Mouse (Mus musculus) adipocyte (in vitro differentiated cells): ENCODE measurements at regions not wholly inside any gene's neighbourhood (a gene's known extent, or its start where the extent isn't known, plus 50 kb on each side); places are given as distances from the start of the nearest gene placed in this dataset.

Source experiments
- DNase-seq: peaks from one replicate; pipeline ENCODE4 v3.0.0-alpha.2; 2016; ENCODE audit warnings: low spot score

DNA sequence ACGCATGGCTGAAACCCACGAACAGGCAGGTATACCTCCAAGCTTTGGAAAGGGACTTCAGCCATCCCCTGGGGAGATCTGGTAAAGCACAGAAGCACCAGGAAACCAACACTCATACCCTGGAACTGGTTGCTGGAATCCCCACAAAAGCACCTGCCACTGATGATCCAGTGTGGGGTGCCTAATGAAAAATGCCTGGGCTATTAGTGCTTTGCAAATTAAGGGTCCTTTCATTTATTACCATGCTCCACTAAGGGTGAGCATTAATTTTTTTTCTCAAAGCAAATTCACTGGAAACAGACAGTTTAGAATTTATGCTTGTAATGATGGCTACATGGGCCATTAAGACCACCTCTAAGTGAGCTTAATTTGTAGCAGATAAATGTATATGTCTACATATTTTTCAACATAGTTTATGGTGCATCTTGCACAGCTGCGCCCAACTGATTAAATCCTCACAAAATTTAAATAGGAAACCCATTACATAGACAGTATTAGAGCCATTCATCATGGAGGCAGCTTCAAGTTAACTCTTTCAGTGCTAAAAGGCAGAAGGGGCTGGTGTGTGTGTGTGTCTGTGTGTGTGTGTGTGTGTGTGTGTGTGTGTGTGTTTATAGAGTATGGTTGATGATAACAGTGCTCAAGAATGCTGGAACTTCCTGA, 201.8 kb downstream of the Cbln1 start:
- no peak for DNase-seq

DNA sequence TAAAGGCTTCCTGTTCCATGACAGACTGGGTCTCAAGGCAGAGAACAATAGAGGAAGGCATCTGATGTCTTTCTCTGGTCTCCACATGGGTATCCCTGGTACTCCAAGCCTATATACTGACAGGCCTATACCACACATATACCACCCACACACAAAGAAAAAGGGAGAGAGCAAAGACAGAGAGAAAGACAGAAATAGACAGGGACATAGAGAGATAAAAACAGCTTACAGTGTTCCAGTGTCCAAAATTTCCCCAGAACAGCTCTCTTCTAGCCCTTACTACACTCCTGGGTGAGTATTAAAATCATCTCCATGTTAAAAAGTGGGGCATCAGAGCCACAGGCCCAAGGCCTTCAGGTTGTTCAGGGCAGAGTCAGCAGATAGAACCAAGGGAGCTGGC, 204.2 kb downstream of the Cbln1 start:
- DNase-seq = no peak

DNA sequence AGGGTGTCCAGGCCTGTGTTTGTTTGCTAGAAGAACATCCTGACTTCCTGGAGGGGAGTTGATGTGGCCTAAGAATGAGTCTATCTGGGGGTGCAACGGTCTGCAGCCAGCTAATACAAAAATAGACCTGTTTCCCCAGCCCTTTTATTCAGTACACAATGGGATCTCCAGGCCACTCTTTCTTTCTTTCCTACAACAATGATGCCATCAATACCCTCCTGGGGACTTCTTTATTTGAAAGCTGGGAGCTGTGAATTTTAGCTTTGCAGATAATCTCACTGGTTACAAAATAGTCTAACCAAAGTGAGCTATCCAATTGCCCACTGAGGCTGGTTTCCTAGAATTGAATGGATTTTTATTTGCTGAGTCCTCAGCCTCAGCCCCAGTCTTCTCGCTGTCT, 207.4 kb downstream of the Cbln1 start:
- no peak for DNase-seq

DNA sequence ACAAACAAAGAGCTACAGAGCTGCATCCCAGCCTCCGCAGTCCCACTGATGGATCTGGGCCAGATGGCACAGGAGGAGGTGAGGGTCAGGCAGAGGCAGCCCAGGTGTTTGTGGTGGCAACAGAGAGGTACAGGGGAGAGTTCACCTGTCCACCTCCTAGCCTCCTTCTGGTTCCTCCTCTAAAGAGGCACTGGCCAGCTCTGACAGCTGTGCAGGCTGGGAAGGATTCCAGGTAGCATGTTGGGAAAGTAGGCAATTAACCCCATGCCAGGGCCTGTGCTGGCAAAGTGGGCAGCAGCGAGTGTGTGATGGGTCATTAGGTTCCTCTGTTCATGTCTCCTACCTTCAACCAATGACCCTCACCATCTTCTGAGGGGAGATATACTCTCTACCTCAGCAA, 212.1 kb downstream of the Cbln1 start:
- DNase-seq = peak; percentile 12

DNA sequence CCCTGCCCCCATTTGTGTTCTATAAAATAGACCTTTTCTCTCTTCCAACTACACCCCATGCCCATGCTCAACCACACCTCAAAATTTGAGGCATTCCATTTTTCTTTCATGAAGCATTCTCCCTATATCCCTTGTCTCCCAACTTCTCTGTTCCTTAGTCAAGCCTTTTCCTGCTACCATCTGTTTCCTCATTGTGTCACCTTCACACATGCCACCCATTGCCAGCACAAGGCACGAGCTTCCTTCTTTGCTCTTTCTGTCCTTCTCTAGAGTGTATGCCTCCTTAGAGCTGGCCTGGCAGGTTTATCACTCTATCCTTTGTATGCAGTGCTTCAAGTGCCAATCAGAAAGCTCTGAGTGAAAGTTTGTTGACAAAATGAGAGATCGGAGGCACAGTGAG, 229.7 kb downstream of the Cbln1 start:
- no peak for DNase-seq

DNA sequence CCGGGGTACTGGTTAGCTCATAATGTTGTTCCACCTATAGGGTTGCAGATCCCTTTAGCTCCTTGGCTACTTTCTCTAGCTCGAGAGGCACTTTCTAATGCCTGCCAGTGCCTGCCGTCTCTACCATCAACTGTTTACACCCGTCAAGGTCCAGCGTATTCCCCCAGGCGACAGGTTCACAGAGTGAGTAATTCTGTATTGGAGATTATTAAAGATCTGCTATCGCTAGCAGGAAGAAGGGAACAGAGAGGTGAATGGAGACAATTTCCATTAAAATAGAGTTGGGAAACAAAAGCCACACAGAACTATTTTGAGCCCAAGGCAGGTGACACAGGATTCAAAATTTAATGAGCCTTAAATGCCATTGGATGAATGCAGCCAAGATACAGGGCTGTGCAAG, 235.2 kb downstream of the Cbln1 start:
- no peak for DNase-seq

DNA sequence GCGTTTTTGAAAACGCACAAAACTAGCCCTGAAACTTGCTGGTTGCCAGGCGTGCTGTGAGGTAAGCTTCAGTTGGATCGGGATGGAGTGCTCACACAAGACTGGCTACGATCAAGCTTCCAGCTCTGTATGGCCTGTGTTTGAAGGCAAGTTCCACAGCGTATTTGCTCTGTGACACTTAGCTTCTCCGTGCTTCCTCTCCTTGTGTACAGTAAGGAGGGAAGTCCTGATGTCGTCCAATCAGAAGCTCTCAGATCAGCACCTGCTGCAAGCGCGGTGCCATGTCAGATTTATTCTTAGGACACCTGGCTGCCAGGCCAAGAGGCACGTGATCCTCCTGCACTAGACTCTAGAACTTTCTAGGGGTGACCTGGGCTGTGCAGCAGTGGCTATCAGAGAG, 236.0 kb downstream of the Cbln1 start:
- DNase-seq = no peak

DNA sequence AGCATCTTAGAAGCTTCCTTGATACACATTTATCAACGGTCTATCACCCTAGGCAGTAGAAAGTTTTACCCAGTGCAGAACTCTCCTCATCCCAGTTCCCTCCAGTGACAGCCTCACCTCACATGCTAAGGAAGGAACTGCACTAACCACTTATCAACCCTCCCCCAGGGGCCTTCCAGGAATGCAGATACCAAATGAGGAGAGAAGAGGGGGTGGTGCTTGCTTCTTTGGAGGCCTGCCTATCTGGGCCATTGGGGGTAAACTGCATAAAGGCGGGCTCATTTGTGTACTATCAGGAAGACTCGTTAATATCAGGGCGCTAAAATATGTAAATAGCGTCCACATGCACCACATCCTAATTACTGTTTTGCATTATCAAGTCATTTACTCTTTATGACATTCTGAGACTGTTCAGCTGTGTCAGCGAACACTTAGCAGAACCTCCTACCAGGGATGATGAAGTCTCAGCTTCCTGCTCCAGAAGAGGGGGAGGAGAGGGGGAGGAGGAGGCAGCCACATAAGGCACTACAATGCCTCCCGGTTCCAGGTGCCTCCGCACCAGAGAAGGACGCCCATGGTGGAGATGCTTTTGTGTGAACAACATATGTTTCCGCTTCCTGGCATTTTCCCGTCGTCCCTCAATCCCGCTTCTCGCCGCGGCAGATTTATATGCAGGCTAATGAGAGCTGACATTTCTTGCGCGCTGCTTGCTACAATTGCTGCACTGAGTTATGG, 236.9 kb downstream of the Cbln1 start:
- DNase-seq = no peak

DNA sequence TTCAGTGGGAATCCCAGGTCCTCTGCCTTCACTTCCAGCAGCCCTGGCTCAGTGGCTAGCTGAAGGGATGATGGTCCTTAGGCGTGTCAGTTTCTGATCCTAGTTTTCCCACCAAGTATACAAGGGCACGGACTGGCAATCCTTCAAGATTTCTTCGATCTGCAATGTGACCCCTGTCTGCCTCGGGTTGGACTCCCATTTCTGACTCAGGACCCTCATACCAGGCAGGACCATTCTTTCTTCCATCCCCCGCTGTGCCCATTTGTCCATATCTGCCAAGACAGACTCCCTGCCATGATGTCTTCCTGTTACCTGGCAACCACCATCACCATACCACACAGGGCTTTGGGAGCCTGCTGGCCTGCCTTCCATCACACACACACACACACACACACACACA, 238.1 kb downstream of the Cbln1 start:
- DNase-seq = no peak

DNA sequence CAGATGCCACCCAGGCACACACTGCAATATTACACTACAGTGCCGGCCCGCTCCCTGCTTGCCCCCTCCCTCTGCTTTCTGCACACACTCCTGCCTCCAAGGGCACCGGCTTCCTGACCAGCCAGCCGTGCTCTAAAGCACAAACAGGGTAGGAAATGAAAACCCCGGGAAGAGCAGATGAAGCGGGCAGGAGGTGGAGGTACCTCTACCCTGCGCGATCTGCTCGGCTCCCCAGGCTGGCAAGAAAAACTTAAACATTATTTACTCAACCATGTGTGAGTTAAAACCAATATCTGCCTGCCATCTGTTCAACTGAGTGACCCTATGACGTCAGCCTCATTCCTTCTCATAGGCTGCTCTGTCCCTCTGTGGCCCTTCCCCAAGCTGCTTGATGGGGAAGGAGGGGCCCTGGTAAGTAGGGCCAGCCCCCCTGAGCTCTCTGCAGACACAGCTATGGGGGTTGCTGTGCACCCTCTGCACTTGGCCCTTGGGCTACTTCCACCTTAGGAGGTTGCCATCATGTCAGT, 238.5 kb downstream of the Cbln1 start:
- no peak for DNase-seq

DNA sequence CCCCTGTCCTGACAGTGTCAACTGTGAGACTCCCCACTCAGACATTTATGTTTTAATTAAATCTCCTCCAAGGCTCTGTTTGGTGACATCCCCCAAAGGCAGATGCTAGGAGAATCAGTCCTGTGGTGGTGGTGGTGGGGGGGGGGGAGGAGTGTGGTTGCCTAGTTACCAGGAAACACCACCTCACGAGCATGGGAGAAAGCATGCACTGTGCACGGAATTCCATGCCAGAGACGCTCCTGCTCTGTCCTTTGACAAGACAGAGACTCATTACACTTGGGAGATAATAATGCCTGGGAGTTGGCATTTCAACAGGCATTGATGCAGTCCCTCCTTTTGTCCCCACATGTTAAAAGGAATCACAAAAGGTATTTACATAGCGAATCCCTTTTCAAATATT, 240.6 kb downstream of the Cbln1 start:
- no peak for DNase-seq

DNA sequence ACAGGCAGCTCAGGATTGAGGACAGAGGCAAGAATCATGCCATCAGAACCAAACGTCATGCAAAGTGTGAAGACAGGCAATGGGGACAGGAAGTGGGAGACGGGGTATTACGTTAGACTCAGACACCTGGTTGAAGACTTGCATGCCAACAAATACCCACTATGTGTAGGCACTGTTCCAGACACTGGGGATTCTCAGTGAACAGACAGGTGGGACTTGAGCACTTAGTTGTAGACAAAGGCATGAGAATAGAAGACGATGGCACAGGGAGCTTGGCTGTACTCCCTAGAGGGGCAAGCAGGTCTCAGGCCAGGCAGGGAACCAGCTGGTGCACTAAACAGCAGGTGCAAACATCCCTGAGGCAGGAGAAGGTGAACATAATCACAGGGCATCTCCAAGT, 242.3 kb downstream of the Cbln1 start:
- no peak for DNase-seq

DNA sequence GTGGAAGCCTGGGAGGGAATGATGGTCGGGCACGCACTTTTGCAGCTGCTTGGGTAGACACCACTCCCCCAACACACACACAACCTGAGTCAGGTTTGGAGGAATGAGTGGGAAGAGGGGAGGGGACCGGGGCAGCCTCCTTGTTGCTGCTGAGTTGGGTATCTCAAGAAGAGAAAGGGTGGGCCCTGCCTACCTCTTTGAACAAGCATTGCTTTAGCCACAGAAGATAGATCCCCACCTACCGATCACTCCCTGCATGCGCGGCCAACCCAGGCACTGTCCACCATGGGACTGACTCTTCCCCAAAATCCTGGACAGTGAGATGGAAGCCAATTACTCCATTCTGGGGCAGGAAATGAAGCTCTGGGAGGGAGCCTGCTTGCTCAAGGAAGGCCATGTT, 243.2 kb downstream of the Cbln1 start:
- no peak for DNase-seq

DNA sequence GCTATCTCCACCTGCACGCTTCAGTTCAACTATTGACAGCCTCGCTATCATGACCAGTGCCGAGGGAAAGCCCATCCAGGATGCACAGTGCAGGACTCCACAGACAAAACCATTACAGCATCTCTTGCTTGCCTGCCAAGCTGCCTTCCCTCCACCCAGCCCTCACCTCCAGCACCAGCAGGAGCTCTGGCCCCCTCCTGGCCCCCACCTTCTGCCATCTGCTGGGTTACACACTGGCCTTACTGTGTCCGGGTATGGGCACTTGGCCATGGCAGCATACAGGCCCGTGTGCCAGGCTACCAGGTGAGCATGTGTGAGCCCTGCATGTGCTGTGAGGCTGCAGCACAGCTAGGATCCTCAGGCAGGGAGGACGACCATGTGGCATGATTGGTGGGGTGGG, 243.6 kb downstream of the Cbln1 start:
- no peak for DNase-seq

DNA sequence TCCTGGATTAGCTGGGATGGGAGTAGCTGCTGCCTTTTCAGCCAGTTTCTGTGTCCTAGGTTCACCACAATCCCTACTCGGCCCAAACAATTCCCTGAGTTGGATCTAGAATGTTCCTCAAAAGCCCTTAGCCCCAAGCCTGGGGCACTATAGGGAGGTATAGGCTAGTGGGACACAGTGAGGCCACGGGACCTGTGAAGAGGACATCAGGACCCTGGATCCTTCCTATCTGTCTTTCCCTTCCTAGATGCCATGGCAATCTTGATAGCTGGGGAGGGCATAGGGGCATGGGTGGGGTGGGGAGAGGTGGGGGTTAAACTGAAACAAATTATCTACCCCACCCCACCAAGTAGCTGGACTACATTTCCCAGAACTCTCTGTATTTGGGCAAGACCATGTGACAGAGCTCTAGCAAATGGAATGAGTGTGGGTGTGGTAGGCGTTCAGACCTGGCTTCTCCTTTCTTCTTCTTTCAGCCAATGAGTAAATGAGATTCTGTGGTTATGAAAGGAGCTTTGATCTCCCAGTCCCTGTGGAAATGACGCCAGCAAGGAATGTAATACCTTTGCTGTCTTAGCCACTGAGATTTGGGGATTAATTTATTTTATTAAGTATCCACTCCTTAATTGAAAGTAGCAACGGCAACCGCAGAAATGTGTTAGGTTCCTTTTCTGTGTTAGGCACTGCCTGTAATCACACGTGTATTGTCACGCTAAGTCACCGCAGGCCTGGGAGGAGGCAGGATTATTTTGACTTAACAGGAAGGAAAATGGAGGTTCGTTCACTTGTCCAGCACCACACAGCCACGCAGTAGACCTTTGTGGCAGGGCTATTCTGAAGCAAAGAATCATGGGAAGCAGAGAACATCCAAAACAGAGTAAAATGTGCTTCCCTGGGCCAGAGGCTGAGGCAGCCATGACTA, 246.6 kb downstream of the Cbln1 start:
- no peak for DNase-seq

DNA sequence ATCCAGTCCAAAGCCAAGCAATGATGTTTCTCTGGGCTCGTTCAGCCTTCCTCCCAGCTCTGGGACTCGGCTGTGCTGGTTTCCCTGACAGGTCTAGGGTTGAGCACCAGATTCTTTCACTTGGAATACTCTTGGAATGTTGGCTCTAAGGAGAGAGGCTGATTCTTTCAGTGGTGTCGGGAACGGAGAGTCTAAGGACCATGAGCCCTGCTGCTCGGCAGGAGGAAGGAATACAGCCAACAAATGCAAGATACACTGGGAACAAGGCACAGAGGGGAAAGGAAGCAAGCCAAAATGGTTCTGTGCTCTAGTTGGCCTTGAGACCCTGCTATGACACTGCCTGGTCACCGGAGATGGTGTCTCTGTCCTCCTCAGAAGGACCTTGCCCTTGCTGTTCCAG, 251.8 kb downstream of the Cbln1 start:
- no peak for DNase-seq

DNA sequence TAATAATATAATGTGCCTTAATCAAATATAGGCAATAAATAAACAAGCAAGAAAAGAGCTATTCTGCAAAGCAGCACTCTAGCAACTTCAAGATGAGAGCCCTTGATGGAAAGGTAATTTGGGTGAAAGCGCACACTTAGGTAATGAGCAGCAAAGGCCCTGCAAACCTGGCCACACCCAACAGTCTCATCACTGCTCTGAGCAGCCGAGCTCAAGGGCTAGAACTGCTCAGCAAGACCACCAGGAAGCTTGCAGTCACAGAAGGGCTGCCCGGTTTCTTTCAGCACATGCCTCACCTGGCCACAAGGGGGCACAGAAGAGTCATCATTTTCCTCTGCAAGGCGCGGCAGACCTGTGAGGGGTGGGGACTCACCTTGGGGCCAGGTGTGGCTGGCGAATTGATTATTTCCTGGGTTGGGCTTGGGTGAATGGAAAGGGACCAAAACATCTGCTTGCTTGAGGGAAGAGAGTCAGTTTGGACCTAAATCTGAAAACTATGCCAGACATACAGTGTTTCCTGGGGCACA, 253.4 kb downstream of the Cbln1 start:
- no peak for DNase-seq

DNA sequence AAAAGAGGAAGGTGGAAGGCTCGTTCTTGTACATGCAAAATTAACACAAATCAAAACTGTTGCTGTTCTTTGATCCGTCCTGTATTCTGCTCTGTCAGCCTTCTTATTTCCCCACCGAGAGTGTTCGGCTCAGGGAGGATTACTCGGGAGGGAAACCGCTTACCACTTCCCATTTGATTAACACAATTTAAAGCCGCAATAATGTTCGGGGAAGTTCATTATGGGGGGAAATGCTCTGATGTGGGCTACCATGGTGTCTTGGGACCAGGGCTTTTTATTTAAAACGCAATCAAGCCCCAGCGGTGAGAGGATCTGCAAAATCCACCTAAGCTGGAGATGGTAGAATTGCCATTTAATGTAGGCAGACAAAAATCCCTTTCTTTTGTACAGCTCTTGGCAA, 257.4 kb downstream of the Cbln1 start:
- DNase-seq = no peak

DNA sequence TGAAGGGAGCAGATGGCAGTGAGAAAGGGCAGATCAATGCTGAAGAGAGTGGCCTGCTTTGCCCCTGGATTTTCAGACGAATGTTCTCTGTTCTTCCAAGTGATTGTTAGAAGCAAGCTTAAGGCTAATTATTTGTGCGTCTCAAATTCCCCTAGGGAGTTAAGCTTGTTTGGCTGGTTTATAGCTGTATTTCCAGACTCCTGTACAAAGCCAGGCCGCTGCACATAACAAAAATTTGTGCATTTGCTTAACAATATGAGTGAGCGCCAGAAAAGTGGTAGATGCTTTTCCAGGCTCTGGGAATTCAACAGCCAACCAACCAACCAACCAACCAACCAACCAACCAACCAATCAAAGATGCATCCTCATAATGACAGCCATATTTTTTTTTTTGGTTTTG, 261.9 kb downstream of the Cbln1 start:
- no peak for DNase-seq

DNA sequence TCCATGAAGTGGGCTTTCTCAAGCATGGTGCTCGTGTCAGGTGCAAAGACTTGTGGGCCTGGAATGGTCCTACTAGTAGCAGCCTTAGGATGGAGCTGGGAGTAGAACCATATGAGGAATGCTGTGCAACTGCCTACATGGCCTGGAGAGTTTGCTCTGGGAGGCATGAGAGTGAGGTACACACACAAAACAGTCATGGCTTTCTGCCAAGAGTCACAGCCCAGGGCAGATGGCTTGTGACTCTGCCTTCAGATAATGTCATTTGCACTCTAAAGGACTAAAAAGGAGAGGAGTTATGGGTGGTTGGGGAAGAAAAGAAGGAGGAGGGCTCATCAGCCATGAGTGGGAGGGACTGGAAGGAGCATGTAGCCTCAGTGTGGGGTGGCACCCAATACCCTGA, 263.1 kb downstream of the Cbln1 start:
- DNase-seq = no peak

DNA sequence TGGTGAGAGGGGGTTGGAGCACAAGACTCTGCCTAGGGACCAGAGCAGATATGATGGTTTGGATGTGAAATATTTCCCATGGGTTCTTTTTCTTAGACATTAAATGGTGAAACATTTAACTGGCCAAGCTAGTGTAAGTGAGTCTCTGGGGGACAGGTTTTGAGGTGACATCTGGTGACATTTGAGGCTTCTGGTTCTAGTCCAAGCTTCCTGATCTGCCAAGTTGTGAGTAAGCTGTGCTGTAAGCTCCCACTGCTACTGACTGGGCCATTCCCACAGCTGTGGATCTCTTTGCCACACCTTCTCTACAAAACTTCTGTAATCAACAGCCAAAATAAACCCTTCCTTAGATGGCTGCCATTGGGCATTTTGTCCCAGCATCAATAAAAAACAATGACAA, 264.4 kb downstream of the Cbln1 start:
- DNase-seq = peak; percentile 33

DNA sequence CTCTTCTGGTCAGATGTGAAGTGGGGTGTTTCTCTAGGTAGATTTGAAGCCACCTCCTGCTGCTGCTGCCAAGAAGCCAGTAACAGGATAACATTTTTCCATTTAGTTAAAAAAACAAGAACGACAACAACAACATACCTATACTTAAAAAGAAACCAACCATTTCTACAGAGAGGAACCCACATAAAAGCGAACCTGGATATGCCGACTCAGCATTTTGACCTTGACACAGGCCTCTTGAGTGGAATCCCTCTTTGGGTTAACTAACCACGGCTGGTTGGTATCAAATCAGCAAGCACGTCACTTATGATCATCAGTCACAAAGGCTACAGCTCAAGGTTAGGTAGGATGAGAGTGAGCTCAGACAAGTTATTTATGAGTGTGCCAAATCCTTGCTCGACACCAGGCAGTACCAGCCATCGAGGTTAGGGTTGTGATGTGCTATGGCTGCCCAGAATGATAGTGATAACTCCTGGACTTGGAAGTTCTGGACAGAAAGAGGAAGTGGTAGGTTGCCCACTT, 269.7 kb downstream of the Cbln1 start:
- no peak for DNase-seq
